Mouse (Mus musculus) Muller cell, postnatal 12 days (primary cell): ENCODE data around the gene Mphosph10.

Experiments
- DNase-seq: peaks from one replicate; pipeline ENCODE4 v3.0.0-alpha.2; 2015; ENCODE audit errors: inconsistent ontology term

Mphosph10 gene

DNA sequence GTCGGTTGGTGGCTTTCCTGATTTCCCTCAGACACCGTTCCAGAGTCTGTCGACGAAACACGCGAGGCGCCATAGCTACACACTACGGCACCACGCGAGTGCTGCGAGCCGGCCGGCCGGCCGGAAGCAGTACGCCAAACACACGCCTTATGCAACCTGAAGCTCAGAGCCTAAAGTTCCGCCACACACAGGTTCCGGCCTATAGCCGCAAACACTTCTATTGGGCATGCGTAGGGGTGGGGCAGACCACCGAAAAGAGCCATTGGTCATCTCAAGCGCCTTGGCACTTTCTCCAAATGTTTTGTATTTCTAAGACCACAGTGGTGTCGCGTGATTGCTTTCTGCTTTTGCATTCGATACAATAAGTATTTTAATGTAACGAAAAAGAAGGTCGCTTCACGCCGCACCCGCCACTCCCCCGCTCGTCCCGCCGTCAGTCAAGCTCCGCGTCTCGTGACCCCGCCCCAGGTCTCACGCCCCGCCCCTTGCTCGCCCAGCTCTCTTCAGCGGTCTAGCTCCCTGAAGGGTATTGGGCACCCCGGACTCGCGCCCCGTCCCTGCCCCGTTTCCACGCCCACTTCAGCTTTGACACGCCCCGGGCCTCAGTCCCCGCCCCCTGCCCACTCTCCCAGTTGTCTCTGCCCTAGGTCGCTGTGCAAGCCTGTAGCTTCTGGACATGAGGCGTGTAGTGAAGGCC is at the start of gene Mphosph10, which contains the start of gene Mcee:
Gene Mphosph10, minus strand, starts transcription at position 147 of the 697 bp plus-strand sequence.
Gene Mcee, plus strand, starts transcription at position 486 of the 697 bp plus-strand sequence.
- peak; percentile 99 for DNase-seq

GRCm38 (mm10) chr7:64440519-64440918 is 48.5 kb upstream of the Mphosph10 start:
- DNase-seq = no peak

DNA sequence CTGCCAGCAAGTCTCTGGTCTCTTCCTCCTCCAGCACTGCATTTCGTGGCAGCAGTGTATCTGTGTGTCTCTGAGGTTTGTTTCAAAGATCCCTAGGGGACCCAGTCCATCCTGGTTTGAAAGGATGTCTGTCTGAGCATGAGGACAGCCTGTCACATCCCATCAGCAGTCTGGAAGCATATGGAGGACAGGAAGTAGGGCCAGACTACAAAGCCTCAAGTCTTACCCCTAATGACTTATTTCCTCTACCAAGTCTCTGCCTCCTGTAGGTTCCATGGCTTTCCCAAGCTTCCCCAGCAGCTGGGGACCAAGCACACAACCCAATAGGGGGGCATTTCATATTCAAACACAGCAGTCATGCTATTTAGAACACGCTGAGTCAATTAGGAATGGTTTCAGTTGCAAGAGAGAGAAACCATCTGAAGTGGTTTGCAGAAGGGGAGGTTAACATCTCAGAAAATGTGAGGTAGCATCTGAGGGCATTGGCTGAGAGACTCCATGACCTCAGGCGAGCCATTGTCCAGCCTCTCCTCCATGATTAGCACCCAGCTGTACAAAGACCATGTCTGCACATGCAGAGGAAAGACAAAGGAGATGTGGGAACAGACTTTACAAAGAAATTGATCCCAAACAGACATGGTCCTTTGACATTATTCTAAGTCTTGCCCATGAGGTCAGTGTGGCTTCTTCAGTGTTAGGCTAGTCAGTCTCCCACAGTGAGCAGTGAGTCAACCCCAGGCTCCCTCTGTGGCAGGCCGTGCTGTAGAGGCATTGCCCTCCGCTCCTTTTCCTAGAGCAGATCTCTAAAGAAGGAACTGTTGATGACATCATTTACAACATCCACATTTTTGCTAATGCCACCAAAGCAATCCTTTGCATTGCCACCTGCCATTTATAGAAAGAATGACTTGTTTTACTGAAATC is 47.8 kb upstream of the Mphosph10 start:
- no peak for DNase-seq

GRCm38 (mm10) chr7:64424861-64425260 is 32.8 kb upstream of the Mphosph10 start:
- DNase-seq = no peak

- DNase-seq = no peak
These were observed 11.9 kb upstream of the Mphosph10 start for GRCm38 (mm10) chr7:64403989-64404388.

GRCm38 (mm10) chr7:64402452-64402851 is 10.4 kb upstream of the Mphosph10 start:
- DNase-seq = peak; percentile 77

DNA sequence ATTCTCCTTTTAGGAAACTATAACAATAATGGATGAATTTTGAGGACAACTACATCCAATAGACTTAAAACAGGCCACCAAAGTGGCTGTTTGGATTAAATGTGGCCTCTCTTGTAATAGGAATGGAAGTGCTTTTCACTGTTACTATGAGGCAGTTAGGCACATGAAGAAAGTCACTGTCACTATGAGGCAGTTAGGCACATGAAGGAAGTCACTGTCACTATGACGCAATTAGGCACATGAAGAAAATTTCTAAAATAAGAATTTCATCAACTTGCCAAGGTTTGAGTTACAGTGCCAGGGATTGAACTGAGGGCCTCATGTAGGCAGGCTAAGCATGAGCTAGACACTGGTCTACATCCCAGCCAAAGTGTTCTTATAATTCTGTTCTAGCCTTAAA is 8.7 kb upstream of the Mphosph10 start:
- DNase-seq = no peak

DNA sequence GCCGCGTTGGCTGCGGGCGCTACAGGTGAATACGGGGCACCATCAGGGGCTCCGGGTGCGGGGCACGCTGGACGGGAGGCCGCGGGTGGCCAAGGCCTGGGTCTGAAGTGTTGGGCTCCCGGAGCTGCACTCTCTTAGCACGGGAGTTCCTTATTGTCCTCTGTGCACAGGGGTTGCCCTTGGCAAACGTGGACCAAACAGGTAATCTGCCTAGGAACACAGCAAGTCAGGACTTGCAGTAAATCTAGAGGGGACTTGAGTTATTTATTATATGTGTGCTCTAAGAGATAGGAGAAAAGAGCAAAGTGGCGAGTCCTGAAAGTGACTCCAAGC is 717 bp upstream of the Mphosph10 start:
- no peak for DNase-seq

DNA sequence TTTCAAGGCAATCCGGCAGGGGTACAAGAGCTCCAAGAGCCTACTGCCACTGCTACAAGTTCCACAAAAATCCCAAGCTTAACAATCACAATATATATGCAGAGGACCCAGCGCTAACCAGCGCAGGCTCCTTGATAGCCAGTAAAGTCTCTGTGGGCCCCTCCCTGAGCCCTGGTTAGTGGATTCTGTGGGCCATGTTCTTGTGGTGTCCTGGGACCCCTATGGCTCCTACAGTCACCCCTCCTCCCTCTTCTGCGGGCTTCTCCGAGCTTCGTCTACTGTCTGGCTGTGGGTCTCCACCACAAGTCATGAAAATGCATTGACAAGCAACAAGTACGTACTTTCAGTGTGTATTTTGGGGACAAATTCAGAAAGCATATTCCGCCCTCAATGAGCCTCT is 589 bp downstream of the Mphosph10 start:
- no peak for DNase-seq

DNA sequence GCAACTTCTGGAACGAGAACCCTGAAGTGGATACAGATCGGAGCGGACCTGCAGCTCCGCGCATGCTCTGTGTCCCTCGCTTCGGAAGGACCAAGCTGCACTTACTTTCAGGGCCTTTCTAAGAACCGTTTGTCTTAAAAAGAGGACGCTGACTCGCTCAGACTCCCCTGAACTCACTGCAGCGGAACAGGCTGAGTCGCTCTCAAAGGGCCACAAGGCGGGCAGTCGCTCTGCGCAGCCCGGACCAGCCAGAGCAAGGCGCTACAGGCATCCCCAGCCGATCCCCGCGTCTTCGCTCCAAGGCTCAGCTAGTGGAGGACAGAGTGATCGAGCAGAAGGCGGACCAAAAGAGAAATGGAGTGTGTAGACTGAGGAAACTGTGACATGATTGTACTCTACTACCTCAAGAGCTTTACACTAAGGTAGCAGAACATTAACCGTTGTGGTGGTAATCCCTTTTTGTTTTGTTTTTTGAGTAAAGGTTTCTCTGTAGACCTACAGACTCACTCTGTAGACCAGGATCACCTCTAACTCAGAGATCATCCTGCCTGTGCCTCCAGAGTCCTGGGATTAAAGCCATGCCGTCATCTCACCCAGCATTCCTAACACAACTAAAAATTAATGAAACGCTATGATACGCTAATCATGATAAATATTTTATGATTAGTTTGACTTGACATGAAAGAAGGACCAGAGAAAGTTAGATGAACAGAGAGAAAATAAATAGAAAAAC is 18.1 kb downstream of the Mphosph10 start, which contains the start of gene Fan1:
Gene Fan1, minus strand, starts transcription at position 266 of the 733 bp plus-strand sequence.
- peak; percentile 79 for DNase-seq

DNA sequence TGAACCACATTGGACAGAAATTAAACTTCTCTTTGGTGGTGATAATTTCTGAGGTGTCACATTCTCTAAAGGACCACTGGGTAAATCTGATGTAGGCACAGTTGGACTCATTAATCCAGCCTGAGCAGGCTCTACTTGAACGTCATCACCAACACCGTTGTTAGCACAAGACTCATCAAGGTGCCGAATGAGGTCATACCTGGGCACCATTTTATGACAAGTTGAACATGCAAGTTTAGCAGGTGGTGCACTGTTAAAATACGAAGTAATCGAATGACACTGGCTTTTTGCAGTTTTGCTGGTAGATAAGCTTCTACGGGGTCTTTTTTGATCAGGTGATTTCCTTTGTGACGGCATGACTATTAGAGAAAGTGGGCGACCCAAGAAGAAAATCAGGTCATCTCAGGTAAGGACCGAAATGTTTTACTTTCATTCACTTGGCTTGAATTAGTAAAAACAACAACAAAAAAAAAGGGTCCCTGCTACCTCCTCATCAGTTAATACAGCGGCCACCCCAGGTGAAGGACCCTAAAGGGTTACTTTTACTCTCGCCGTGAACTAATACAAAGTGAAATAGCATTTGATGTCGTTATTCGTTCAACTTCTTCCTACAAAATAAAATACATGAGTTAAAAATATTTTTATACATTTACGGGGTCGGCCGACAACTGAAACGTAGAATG is 18.8 kb downstream of the Mphosph10 start:
- DNase-seq = no peak

DNA sequence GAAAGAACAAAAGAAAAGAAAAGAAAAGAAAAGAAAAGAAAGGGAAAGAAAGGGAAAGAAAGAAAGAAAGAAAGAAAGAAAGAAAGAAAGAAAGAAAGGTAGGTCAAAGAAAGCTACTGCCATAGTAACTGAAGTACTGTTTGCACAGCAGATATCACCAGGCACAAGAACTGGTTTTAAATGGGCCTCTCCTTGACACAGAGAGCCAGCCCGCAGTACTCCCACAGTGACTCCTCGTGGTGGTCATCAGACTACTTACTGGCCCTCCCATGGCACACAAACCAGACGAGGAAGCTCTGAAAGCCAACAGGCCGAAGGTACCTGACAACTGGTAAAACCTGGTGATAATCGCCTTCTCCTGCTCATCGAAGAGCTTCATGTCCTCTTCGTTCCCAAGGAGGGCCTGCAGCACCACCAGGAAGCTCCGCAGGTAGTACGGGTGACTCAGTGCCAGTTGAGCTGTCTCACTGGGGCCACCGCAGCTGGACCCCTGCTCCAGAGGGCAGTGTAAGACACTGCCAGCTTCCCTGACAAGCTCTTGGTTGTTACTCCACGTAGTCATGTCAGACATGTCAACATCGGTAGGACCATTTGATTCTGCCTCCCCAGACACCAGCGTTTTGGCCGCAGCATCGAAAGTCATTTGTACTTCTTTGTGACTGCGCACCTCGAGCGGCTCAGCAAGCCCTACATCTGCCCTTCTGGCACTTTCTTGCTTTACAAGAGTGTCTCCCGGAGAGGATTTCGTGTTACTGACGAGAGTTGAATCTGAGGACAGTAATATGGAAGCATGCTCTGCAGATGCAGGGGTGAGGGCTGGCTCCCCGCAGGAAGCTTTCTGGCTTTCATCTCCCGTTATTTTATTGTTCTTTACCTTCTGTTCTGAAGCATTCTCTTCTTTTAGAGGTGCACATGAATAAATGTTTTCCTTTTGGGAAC is 19.9 kb downstream of the Mphosph10 start:
- DNase-seq = no peak

DNA sequence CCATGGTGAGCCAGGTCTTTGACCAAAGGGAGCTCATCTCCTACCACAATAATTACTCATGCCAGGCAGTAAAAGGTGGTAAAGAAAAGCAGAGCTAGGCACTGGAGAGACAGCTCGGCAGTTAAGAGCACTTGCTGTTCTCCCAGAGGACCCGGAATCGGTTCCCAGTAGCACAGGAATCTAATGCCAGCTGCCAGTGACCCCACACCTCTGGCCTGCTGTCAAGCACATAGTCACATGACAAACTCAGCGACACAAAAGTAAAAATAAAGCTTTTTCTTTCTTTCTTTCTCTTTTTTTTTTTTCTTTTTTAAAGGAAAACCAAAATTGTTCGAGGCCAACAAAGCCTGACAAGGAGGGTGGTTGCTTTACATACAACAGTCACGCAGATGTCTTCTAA is 22.2 kb downstream of the Mphosph10 start:
- DNase-seq = no peak

DNA sequence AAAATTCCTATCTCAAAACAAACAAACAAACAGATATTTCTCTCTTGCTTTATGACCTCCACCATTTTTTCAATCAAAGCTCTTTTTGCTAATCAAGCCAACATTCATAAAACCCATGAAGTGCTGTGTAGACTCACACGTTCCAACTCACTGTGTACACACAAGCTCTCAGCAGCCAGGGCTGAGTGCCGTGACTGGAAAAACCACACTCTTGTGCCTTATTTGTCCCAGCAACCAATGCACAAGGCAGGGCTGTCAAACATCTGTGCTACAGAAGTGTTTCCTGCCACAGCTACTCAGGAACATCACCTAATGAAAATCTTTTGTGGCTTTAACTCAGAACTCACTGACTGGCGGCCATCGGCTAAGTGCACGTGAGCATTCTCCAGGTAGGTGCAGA is 26.2 kb downstream of the Mphosph10 start:
- DNase-seq = no peak

DNA sequence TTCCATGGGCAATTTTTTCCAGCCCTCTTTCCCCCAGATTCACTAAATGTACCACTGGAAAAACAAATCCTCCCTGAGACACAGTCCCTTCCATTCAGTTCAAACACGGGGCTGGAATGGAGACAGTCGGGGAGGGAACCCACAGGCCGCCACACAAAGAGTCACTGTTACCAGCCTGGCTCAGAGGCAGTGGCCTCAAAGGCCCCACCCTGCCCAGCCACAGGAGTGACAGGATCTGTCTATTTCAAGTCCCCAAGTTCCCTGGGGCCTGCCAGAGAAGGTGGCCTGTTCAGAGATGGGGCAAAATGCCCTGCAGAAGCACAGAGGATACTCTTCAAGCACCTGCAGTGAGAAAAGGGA is 31.5 kb downstream of the Mphosph10 start:
- peak; percentile 90 for DNase-seq

- no peak for DNase-seq
These were observed 32.0 kb downstream of the Mphosph10 start for GRCm38 (mm10) chr7:64359943-64360585.

- DNase-seq = peak; percentile 76
These were observed 33.4 kb downstream of the Mphosph10 start for GRCm38 (mm10) chr7:64358666-64359065.

DNA sequence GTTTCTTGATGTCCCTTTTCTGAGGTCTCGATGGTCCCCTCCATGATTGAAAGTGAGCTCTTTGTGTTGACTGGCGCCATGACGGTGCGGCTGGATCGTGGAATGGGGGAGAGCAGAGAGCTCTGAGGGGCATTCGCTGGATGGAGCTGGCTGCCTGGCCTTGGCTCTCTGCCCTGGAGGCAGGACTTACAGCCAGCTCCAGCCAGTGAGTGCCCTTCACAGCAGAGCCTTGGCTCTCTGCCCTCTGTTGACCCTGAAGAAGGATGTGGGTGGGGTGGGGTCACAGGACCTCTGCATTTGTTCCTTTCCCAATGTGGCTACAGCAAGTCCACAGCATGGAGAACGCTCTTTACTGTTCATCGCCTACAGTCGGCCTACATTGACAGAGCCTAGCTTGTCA is 34.7 kb downstream of the Mphosph10 start:
- DNase-seq = no peak

GRCm38 (mm10) chr7:64356661-64357060 is 35.4 kb downstream of the Mphosph10 start:
- no peak for DNase-seq

- DNase-seq = no peak
These were observed 37.9 kb downstream of the Mphosph10 start for GRCm38 (mm10) chr7:64354206-64354605.
